Mouse (Mus musculus) adrenal gland, postnatal 4 days (tissue): ENCODE measurements at regions not wholly inside any gene's neighbourhood (a gene's known extent, or its start where the extent isn't known, plus 50 kb on each side); places are given as distances from the start of the nearest gene placed in this dataset.
"Not testable (repeated sequence)": the region's sequence is repeated elsewhere in the genome, so short reads cannot be mapped to it uniquely, and the experiment has no call there.

Source experiments
- DNase-seq, 2 experiments: peaks; one replicate each; pipeline ENCODE4 v3.0.0; 2021 to 2022; ENCODE audit warnings: low spot score in 2 of 2, mixed read lengths in 2 of 2

DNA sequence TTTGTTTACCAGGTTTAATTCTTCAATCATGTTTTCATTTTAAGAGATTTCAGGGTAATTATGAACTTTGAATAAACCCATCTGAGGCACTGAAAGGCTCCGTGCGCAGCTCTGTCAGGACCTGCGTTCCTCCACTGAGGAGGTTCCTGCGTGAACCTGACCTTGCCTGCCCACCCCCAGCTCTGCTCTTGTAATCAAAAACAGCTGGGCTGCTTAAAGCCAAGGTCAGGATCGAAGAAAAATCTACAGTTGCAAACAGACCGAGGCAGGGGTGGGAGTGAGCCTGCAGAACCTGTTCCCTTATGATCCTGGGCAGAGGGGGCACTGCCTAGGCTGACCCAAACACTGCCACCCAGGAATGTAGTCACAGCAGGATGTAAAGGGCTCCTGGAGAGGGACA is 134.8 kb upstream of the Bcor start:
- no peak for DNase-seq

GRCm38 (mm10) chrX:12296264-12297053 is 136.3 kb upstream of the Bcor start:
- no peak for DNase-seq

GRCm38 (mm10) chrX:12298609-12299008 is 138.5 kb upstream of the Bcor start:
- no peak for DNase-seq

DNA sequence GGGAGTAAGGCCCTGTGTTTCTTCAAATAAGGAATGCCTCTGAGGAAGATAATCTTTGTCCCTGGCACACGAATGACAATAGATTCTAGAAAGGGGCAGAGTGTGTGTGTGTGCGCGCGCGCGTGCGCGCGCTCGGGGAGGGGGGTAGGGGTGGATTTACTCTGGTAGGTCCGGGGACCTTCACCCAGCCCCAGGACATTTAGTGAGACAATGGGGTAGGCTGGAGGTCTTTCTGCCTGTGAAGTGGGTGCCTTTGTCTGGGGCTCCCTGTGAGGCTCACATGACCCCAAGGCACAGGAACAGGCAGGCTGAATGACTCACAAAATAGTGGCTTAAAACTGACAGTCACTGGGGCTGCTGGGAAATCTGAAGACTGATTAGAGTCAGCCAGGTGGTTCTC is 139.1 kb upstream of the Bcor start:
- no peak for DNase-seq

DNA sequence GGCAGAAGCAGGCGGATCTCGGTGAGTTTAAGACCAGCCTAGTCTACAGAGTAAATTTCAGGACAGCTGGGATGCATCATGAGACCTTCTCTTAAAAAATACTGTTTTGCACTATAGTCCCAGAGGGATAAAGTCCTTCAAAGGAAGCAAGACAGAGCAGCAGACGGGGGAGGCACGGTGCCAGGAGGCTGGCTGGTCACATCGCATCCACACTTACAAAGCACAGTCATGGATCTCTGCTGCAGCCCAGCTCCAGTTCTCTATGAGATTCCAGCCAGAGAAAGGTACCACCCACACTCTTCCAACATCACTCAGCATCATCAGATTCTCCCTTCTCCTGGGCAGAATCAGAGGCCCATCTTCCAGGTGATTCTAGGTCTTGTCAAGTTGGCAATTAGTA is 144.5 kb upstream of the Bcor start:
- no peak for DNase-seq

- no peak for DNase-seq
Measured at GRCm38 (mm10) chrX:12306940-12307339, 146.8 kb upstream of the Bcor start.

DNA sequence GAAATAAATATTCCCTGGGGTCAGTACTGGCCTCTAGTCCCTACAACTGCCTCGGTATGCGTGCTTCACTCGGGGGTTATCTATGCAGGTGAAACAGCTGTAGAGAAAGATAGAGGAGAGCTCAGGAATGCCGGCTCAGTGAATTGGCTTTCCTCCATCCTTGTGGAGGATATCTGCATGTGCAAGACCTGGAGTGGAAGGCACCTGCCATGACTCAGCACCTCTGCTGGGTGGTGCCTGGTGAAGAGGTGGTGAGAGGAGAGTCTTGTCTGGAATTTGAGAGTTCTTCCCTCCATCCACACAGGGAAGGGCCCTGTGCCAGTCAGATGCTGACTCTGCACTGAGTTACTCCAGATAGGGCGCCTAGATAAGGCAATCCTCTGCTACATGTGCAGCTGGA is 152.4 kb upstream of the Bcor start:
- DNase-seq = no peak

DNA sequence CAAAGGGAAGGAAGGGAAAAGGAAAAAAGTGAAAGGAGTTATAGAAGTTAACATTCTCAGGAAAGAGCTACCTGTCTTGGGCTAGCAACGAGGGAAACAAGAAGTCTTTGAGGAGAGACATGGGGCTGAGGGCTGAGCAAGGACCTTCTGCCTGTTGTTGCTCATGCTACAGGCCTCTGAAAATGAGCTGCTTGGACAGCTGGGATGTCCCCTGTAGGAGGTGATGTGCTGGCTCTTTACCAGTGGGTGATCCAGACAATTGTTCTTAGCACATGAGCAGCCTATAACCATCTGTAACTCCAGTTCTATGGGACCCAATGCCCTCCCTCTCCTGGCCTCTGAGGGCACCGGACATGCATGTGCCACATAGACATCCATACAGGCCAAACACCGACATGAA is 155.5 kb upstream of the Bcor start:
- DNase-seq = no peak

DNA sequence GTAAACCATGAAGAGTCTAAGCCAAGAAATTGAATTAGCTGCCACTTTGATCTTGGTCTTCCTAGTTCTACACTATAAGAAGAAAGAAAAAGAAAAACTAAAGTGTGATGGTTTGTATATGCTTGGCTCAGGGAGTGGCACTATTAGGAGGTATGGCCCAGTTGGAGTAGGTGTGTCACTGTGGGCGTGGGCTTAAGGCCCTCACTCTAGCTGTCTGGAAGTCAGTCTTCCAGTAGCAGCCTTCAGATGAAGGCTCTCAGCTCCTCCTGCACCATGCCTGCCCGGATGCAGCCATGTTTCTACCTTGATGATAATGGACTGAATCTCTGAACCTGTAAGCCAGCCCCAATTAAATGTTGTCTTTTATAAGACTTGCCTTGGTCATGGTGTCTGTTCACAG is 157.3 kb upstream of the Bcor start:
- not testable (repeated sequence) for DNase-seq

DNA sequence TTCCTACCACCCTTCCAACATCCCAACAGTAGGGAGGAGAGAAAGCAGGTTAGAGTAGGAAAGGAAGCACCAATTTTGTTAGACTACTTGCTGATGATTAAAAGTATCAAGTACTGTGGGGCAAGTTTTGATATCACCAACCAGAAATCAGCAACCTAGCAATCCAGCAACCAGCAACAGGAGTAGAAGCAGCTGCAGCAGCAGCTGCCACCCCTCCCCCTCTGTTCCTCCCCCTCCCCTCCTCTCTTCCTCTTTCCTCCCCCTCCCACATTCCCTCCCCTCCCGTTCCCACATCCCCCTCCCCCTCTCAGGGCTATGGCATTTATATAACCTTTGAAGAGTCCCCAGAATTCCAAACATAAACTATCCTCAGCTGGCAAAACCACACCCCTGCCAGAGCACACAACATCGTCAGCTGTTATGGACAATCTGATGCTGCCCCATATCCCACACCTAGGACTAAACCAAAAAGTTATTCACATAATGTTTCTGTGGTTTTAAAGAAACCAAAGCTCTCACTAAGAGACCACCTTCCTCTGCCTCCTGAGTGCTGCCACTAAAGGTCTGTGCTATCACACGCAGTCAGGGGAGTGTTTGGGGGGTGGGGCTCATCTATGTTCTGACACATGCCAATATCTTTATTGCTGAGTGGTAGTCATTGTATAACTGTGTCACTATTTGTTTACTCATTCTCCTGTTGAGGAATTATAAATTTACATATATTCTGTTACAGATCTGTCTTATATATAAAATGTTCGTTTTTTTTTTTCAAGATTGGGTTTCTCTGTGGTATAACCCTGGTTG is 158.9 kb upstream of the Bcor start:
- DNase-seq = no peak

GRCm38 (mm10) chrX:12322453-12322852 is 162.3 kb upstream of the Bcor start:
- no peak for DNase-seq

DNA sequence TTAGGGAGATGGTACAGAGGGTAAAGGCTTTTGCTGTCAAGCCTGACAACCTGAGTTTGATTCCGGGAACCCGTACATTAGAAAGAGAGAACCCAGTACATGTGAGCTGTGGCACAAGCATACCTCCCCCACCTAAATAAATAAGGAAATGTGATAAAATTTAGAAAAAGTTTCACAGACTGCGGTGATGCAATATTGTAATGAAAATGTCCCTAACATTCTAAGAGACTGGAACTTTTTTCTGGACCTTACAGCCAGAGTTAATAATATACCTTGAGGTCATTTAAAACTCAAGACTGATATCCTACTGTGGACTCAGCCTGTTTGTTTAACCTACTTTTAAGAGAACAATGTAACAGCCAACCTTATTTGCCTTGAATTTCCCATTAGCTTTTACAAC is 163.1 kb upstream of the Bcor start:
- DNase-seq = no peak

DNA sequence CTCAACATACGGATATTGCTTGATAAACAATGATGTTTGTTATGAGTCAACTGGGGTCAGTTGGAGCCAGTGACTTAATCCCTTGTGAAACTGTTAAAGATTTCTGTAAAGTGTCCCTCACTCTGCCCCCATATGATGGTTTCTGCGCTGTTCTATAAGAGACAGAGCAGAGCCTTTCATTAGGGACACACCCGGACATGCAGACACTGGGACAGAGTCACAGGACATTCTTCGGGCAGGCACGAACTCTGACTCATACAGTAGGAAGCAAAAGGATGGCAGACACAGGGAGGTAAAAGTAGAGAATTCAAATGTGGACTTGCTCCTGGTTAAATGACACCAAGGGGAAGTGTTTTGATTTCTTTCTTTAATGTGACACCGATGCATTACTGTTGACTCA is 163.7 kb upstream of the Bcor start:
- DNase-seq = no peak

GRCm38 (mm10) chrX:12327464-12327863 is 167.3 kb upstream of the Bcor start:
- no peak for DNase-seq

DNA sequence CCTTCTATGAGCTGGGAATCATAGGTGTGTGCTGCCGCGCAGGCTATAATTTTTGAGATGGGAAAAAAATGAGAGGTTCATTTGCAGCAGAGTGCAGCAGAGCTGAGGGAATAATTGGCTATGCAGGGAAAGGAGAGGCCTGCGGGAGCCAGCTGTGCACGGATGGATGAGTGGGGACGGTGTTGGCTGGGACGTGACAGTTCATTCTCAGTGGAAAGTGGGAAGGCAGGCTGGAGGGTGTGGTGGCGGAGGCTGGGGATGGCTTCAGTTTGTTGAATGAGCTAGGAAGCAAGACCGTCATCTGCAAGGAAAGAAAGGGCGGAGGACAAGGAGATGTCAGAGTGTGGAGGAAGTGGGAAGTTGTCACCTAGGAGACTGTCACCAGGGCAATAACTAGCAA is 180.4 kb upstream of the Bcor start:
- DNase-seq = no peak

- DNase-seq = no peak
Measured at GRCm38 (mm10) chrX:12341356-12341965, 181.3 kb upstream of the Bcor start.

- DNase-seq = no peak
Measured at GRCm38 (mm10) chrX:12344805-12345555, 184.8 kb upstream of the Bcor start.

- DNase-seq = no peak
Measured at GRCm38 (mm10) chrX:12346856-12347255, 186.7 kb upstream of the Bcor start.

DNA sequence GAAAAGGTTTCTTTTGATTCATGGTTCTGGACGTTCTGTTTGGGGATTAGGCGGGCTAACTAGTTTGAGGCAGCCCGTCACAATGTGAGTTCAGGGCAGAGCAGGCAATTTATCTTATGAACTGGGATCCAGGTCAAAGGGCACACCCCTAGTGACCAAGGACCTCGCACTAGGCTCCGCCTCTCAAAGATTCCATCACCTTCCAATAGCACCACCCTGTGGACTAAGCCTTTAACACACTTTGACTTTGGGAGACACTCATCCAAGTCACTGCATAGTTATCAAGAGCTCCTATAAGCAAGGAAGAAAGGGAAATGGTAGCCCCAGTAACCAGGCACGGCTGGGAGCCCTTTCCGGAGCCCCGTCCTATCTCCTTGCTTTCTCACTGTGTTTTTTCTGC is 188.0 kb upstream of the Bcor start:
- no peak for DNase-seq

- DNase-seq = no peak
Measured at GRCm38 (mm10) chrX:12354875-12355274, 194.7 kb upstream of the Bcor start.

DNA sequence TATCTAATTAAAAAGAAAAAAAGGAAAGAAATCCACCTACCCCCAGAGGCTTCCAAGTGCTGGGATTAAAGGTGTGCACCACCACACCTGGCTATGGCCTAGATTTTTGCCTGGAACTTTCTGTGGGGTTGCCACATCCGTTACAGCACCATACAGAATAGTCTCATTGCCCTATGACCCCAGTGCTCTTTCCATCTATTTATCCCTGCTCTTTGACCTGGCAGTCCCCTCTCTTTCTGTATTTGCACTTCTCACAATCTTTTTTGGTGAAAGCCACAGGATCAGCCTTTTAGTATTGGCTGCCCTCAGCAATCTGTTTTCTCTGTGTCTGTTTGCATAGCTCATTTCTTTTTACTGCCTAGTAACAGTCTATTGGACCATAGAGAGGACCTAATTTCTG is 197.9 kb upstream of the Bcor start:
- DNase-seq = no peak
